Mouse (Mus musculus): Measurements from ENCODE around the gene Pds5a. TPM values are rescaled to one million over a fixed set of nuclear protein-coding genes. Genes with fewer than 3 reads are reported as not detected.
A peak's percentile ranks its signal among the peaks of the same experiment; 100 is the strongest.

The Pds5a gene
- total and polyA plus RNA-seq, 3 experiments = 87.3 to 188 (median 88.0) TPM

GRCm38 (mm10) chr5:65717063-65717902 is 19.2 kb upstream of the Pds5a start (continued):
- TF ChIP-seq KAT2A (conservative IDR thresholded peaks at IDR 0.05; ENCODE audit: low read depth, low read length) = no peak
- TF ChIP-seq GATA1 (IDR thresholded peaks at IDR 0.05; ENCODE audit: low read depth, low read length) = no peak
- TF ChIP-seq MAFK (IDR thresholded peaks at IDR 0.05; ENCODE audit: borderline replicate concordance, low read depth, low read length) = peak; percentile 93
- 0 out of 2 replicates have a peak, but pooled peaks have one; percentile 13 for TF ChIP-seq MAX (IDR thresholded peaks at IDR 0.05; ENCODE audit: low read length)
- TF ChIP-seq CHD2 (IDR thresholded peaks at IDR 0.05; ENCODE audit: low read length) = no peak

GRCm38 (mm10) chr5:65715084-65715483 is 17.0 kb upstream of the Pds5a start:
- Histone ChIP-seq H3K27me3 (ENCODE audit: control insufficient read depth in 1 of 2, insufficient read depth in 2 of 2, low read length in 2 of 2) (no peaks in the 10 kb centered on the region), H3K79me2 (ENCODE audit: control insufficient read depth, insufficient read depth, low read length, poor library complexity) (no peaks in the 10 kb centered on the region; the same call in 1 of the 2 replicates), H3K36me3 (ENCODE audit: control insufficient read depth in 1 of 2, insufficient read depth in 2 of 2, low read length in 2 of 2) (no peaks in the 10 kb centered on the region), H3K4me3 (ENCODE audit: control insufficient read depth in 1 of 2, insufficient read depth in 1 of 2, low read depth in 2 of 2, low read length in 2 of 2) (no peak overlapping the region), H3K4me1 (ENCODE audit: control insufficient read depth in 1 of 2, insufficient read depth in 2 of 2, low read length in 2 of 2) (no peaks in the 10 kb centered on the region; a peak in 1 of 4 replicates), H3K27ac (ENCODE audit: control insufficient read depth, low read depth, low read length) (no peak overlapping the region), H3K9me3 (replicated peaks; ENCODE audit: insufficient read depth, low read length) (no peaks in the 10 kb centered on the region), H3K9ac (ENCODE audit: control insufficient read depth, low read depth, low read length, poor library complexity, severe bottlenecking) (no peak overlapping the region)
- no peak for DNase-seq (ENCODE audit: low read depth, low spot score)
- no peak for TF ChIP-seq CTCF (IDR thresholded peaks at IDR 0.05 in 2 of 3, conservative IDR thresholded peaks at IDR 0.05 in 1 of 3; ENCODE audit: control insufficient read depth in 1 of 3, insufficient read depth in 1 of 3, low read depth in 2 of 3, low read length in 3 of 3, poor library complexity in 1 of 3, severe bottlenecking in 1 of 3)
- no peak for TF ChIP-seq RCOR1 (IDR thresholded peaks at IDR 0.05; ENCODE audit: low read depth, low read length)
- no peak for TF ChIP-seq USF2 (IDR thresholded peaks at IDR 0.05; ENCODE audit: borderline replicate concordance in 1 of 2, insufficient read depth in 1 of 2, low read depth in 1 of 2, low read length in 2 of 2)
- peak; percentile 86 for TF ChIP-seq MAFK (IDR thresholded peaks at IDR 0.05; ENCODE audit: borderline replicate concordance, low read depth, low read length)
- no peak for TF ChIP-seq SIN3A (IDR thresholded peaks at IDR 0.05; ENCODE audit: low read length)
- TF ChIP-seq TBP (IDR thresholded peaks at IDR 0.05; ENCODE audit: low read depth, low read length) = no peak
- no peak for TF ChIP-seq POLR2AphosphoS5 (IDR thresholded peaks at IDR 0.05; ENCODE audit: borderline replicate concordance, low read depth, low read length)
- TF ChIP-seq POLR2AphosphoS2 (IDR thresholded peaks at IDR 0.05; ENCODE audit: low read length) = no peak

GRCm38 (mm10) chr5:65711463-65711862 is 13.4 kb upstream of the Pds5a start:
- no peak for TF ChIP-seq SIN3A (IDR thresholded peaks at IDR 0.05; ENCODE audit: low read length)
- TF ChIP-seq MXI1 (IDR thresholded peaks at IDR 0.05; ENCODE audit: low read depth, low read length) = no peak
- TF ChIP-seq NRF1 (IDR thresholded peaks at IDR 0.05; ENCODE audit: insufficient read depth, low read depth, low read length, poor library complexity, severe bottlenecking) = no peak
- TF ChIP-seq MYC (IDR thresholded peaks at IDR 0.05; ENCODE audit: low read depth, low read length) = no peak
- no peak for TF ChIP-seq POLR2A (IDR thresholded peaks at IDR 0.05; ENCODE audit: control insufficient read depth in 1 of 2, insufficient read depth in 1 of 2, low read depth in 1 of 2, low read length in 2 of 2, poor library complexity in 1 of 2)
- Histone ChIP-seq H3K4me1 (ENCODE audit: control insufficient read depth in 1 of 2, insufficient read depth in 2 of 2, low read length in 2 of 2) (no peaks in the 10 kb centered on the region; a peak in 1 of 4 replicates), H3K4me3 (ENCODE audit: control insufficient read depth in 1 of 2, insufficient read depth in 1 of 2, low read depth in 2 of 2, low read length in 2 of 2) (no peak overlapping the region), H3K79me2 (ENCODE audit: control insufficient read depth, insufficient read depth, low read length, poor library complexity) (no peaks in the 10 kb centered on the region), H3K36me3 (ENCODE audit: control insufficient read depth in 1 of 2, insufficient read depth in 2 of 2, low read length in 2 of 2) (no peaks in the 10 kb centered on the region), H3K27me3 (ENCODE audit: control insufficient read depth in 1 of 2, insufficient read depth in 2 of 2, low read length in 2 of 2) (no peaks in the 10 kb centered on the region), H3K9me3 (replicated peaks; ENCODE audit: insufficient read depth, low read length) (no peaks in the 10 kb centered on the region), H3K9ac (ENCODE audit: control insufficient read depth, low read depth, low read length, poor library complexity, severe bottlenecking) (no peak overlapping the region), H3K27ac (ENCODE audit: control insufficient read depth, low read depth, low read length) (no peak overlapping the region)
- no peak for DNase-seq (ENCODE audit: low read depth, low spot score)

Measured in MEL (cell line).